Mouse (Mus musculus): ENCODE data around the gene Lbh. TPM values are rescaled to one million over a fixed set of nuclear protein-coding genes. Genes with fewer than 3 reads are reported as not detected.

The Lbh gene
- polyA plus RNA-seq, 1 experiment from 2014 or later: 6.5 TPM

GRCm38 (mm10) chr17:72895506-72895905 is 22.6 kb upstream of the Lbh start:
- H3K9ac ChIP-seq (ENCODE audit: low read length): no peak overlapping the region
- H3K27me3 ChIP-seq (replicated peaks; ENCODE audit: control insufficient read depth, insufficient read depth, low read length): no peaks in the 10 kb centered on the region
- H3K36me3 ChIP-seq (ENCODE audit: control insufficient read depth, insufficient read depth, low read length): no peaks in the 10 kb centered on the region
- no peak overlapping the region for H3K27ac ChIP-seq (ENCODE audit: low read depth)
- no peak overlapping the region for H3K4me2 ChIP-seq (ENCODE audit: low read length)
- H3K9me3 ChIP-seq (ENCODE audit: control insufficient read depth, low read length): no peaks in the 10 kb centered on the region
- no peaks in the 10 kb centered on the region; the same call in 1 of the 2 replicates for H3K4me1 ChIP-seq (replicated peaks; ENCODE audit: control insufficient read depth, insufficient read depth, low read length)
- no peak overlapping the region for H3K4me3 ChIP-seq (ENCODE audit: low read depth, low read length)
- WGBS: 94% methylated on average over 3 of the region's 3 CpGs
- ATAC-seq (replicated peaks; ENCODE audit: low FRiP score, low TSS enrichment, low read depth) (no peak), DNase-seq (ENCODE audit: low spot score) (no peak)

- Histone ChIP-seq H3K36me3 (ENCODE audit: control insufficient read depth, insufficient read depth, low read length) (no peaks in the 10 kb centered on the region), H3K4me3 (ENCODE audit: low read depth, low read length) (no peak overlapping the region), H3K9me3 (ENCODE audit: control insufficient read depth, low read length) (no peaks in the 10 kb centered on the region), H3K4me1 (replicated peaks; ENCODE audit: control insufficient read depth, insufficient read depth, low read length) (no peaks in the 10 kb centered on the region), H3K27me3 (replicated peaks; ENCODE audit: control insufficient read depth, insufficient read depth, low read length) (no peaks in the 10 kb centered on the region), H3K9ac (ENCODE audit: low read length) (no peak overlapping the region), H3K4me2 (ENCODE audit: low read length) (no peak overlapping the region), H3K27ac (ENCODE audit: low read depth) (no peak overlapping the region)
- ATAC-seq (replicated peaks; ENCODE audit: low FRiP score, low TSS enrichment, low read depth) (no peak), DNase-seq (ENCODE audit: low spot score) (no peak)
- WGBS: 72% methylated on average over 7 of the region's 7 CpGs
Observed at GRCm38 (mm10) chr17:72897076-72897475, 21.0 kb upstream of the Lbh start.

- no peak overlapping the region for H3K9ac ChIP-seq (ENCODE audit: low read length)
- H3K27ac ChIP-seq (ENCODE audit: low read depth): no peak overlapping the region
- H3K4me1 ChIP-seq (replicated peaks; ENCODE audit: control insufficient read depth, insufficient read depth, low read length): no peaks in the 10 kb centered on the region
- no peaks in the 10 kb centered on the region for H3K36me3 ChIP-seq (ENCODE audit: control insufficient read depth, insufficient read depth, low read length)
- H3K9me3 ChIP-seq (ENCODE audit: control insufficient read depth, low read length): no peaks in the 10 kb centered on the region
- H3K4me3 ChIP-seq (ENCODE audit: low read depth, low read length): no peak overlapping the region
- no peak overlapping the region for H3K4me2 ChIP-seq (ENCODE audit: low read length)
- H3K27me3 ChIP-seq (replicated peaks; ENCODE audit: control insufficient read depth, insufficient read depth, low read length): no peaks in the 10 kb centered on the region
- DNase-seq (ENCODE audit: low spot score): no peak
- 68% methylated on average over 5 of the region's 5 CpGs for WGBS
- ATAC-seq (replicated peaks; ENCODE audit: low FRiP score, low TSS enrichment, low read depth): no peak
Observed at GRCm38 (mm10) chr17:72897961-72898360, 20.1 kb upstream of the Lbh start.

- no peak for ATAC-seq (replicated peaks; ENCODE audit: low FRiP score, low TSS enrichment, low read depth)
- H3K27ac ChIP-seq (ENCODE audit: low read depth): no peak overlapping the region
- no peak for DNase-seq (ENCODE audit: low spot score)
- no peak overlapping the region for H3K4me3 ChIP-seq (ENCODE audit: low read depth, low read length)
- no peak overlapping the region for H3K9ac ChIP-seq (ENCODE audit: low read length)
- 73% methylated on average over 3 of the region's 3 CpGs for WGBS
- no peaks in the 10 kb centered on the region for H3K27me3 ChIP-seq (replicated peaks; ENCODE audit: control insufficient read depth, insufficient read depth, low read length)
- no peaks in the 10 kb centered on the region for H3K4me1 ChIP-seq (replicated peaks; ENCODE audit: control insufficient read depth, insufficient read depth, low read length)
- no peaks in the 10 kb centered on the region for H3K9me3 ChIP-seq (ENCODE audit: control insufficient read depth, low read length)
- no peaks in the 10 kb centered on the region for H3K36me3 ChIP-seq (ENCODE audit: control insufficient read depth, insufficient read depth, low read length)
- no peak overlapping the region for H3K4me2 ChIP-seq (ENCODE audit: low read length)
Observed at GRCm38 (mm10) chr17:72898775-72899174, 19.3 kb upstream of the Lbh start.

GRCm38 (mm10) chr17:72901021-72901420 is 17.1 kb upstream of the Lbh start:
- Histone ChIP-seq H3K27me3 (replicated peaks; ENCODE audit: control insufficient read depth, insufficient read depth, low read length) (no peaks in the 10 kb centered on the region), H3K9ac (ENCODE audit: low read length) (no peak overlapping the region), H3K9me3 (ENCODE audit: control insufficient read depth, low read length) (no peaks in the 10 kb centered on the region), H3K4me2 (ENCODE audit: low read length) (no peak overlapping the region), H3K4me3 (ENCODE audit: low read depth, low read length) (no peak overlapping the region), H3K36me3 (ENCODE audit: control insufficient read depth, insufficient read depth, low read length) (no peaks in the 10 kb centered on the region), H3K27ac (ENCODE audit: low read depth) (no peak overlapping the region), H3K4me1 (replicated peaks; ENCODE audit: control insufficient read depth, insufficient read depth, low read length) (no peaks in the 10 kb centered on the region)
- no peak for DNase-seq (ENCODE audit: low spot score)
- ATAC-seq (replicated peaks; ENCODE audit: low FRiP score, low TSS enrichment, low read depth): no peak
- 70% methylated on average over 6 of the region's 6 CpGs for whole genome bisulfite sequencing

GRCm38 (mm10) chr17:72901705-72902104 is 16.4 kb upstream of the Lbh start:
- Histone ChIP-seq H3K27ac (ENCODE audit: low read depth) (no peak overlapping the region), H3K36me3 (ENCODE audit: control insufficient read depth, insufficient read depth, low read length) (no peaks in the 10 kb centered on the region), H3K4me3 (ENCODE audit: low read depth, low read length) (no peak overlapping the region), H3K27me3 (replicated peaks; ENCODE audit: control insufficient read depth, insufficient read depth, low read length) (no peaks in the 10 kb centered on the region), H3K4me1 (replicated peaks; ENCODE audit: control insufficient read depth, insufficient read depth, low read length) (no peaks in the 10 kb centered on the region), H3K9me3 (ENCODE audit: control insufficient read depth, low read length) (no peaks in the 10 kb centered on the region), H3K4me2 (ENCODE audit: low read length) (no peak overlapping the region), H3K9ac (ENCODE audit: low read length) (no peak overlapping the region)
- 85% methylated on average over 4 of the region's 4 CpGs for WGBS
- no peak for DNase-seq (ENCODE audit: low spot score)
- no peak for ATAC-seq (replicated peaks; ENCODE audit: low FRiP score, low TSS enrichment, low read depth)

GRCm38 (mm10) chr17:72903321-72903720 is 14.8 kb upstream of the Lbh start:
- Histone ChIP-seq H3K4me1 (replicated peaks; ENCODE audit: control insufficient read depth, insufficient read depth, low read length) (no peaks in the 10 kb centered on the region), H3K9ac (ENCODE audit: low read length) (no peak overlapping the region), H3K9me3 (ENCODE audit: control insufficient read depth, low read length) (no peaks in the 10 kb centered on the region), H3K36me3 (ENCODE audit: control insufficient read depth, insufficient read depth, low read length) (no peaks in the 10 kb centered on the region), H3K4me3 (ENCODE audit: low read depth, low read length) (no peak overlapping the region), H3K4me2 (ENCODE audit: low read length) (no peak overlapping the region), H3K27ac (ENCODE audit: low read depth) (no peak overlapping the region), H3K27me3 (replicated peaks; ENCODE audit: control insufficient read depth, insufficient read depth, low read length) (no peaks in the 10 kb centered on the region)
- DNase-seq (ENCODE audit: low spot score) (peak; percentile 39), ATAC-seq (replicated peaks; ENCODE audit: low FRiP score, low TSS enrichment, low read depth) (no peak)
- 95% methylated on average over 5 of the region's 5 CpGs for WGBS

- H3K27me3 ChIP-seq (replicated peaks; ENCODE audit: control insufficient read depth, insufficient read depth, low read length): no peaks in the 10 kb centered on the region
- ATAC-seq (replicated peaks; ENCODE audit: low FRiP score, low TSS enrichment, low read depth) (peak; percentile 65; the same call in 1 of the 2 replicates), DNase-seq (ENCODE audit: low spot score) (no peak)
- no peaks in the 10 kb centered on the region for H3K36me3 ChIP-seq (ENCODE audit: control insufficient read depth, insufficient read depth, low read length)
- 55% methylated on average over 9 of the region's 9 CpGs for WGBS
- no peak overlapping the region for H3K4me2 ChIP-seq (ENCODE audit: low read length)
- H3K9ac ChIP-seq (ENCODE audit: low read length): no peak overlapping the region
- H3K4me3 ChIP-seq (ENCODE audit: low read depth, low read length): no peak overlapping the region
- no peak overlapping the region for H3K27ac ChIP-seq (ENCODE audit: low read depth)
- no peaks in the 10 kb centered on the region for H3K4me1 ChIP-seq (replicated peaks; ENCODE audit: control insufficient read depth, insufficient read depth, low read length)
- no peaks in the 10 kb centered on the region for H3K9me3 ChIP-seq (ENCODE audit: control insufficient read depth, low read length)
Observed at GRCm38 (mm10) chr17:72903921-72904421, 14.1 kb upstream of the Lbh start.

GRCm38 (mm10) chr17:72904873-72905272 is 13.2 kb upstream of the Lbh start:
- Histone ChIP-seq H3K4me2 (ENCODE audit: low read length) (no peak overlapping the region), H3K4me3 (ENCODE audit: low read depth, low read length) (no peak overlapping the region), H3K27me3 (replicated peaks; ENCODE audit: control insufficient read depth, insufficient read depth, low read length) (no peaks in the 10 kb centered on the region), H3K9ac (ENCODE audit: low read length) (no peak overlapping the region), H3K36me3 (ENCODE audit: control insufficient read depth, insufficient read depth, low read length) (no peaks in the 10 kb centered on the region), H3K9me3 (ENCODE audit: control insufficient read depth, low read length) (no peaks in the 10 kb centered on the region), H3K4me1 (replicated peaks; ENCODE audit: control insufficient read depth, insufficient read depth, low read length) (no peaks in the 10 kb centered on the region), H3K27ac (ENCODE audit: low read depth) (no peak overlapping the region)
- DNase-seq (ENCODE audit: low spot score) (no peak), ATAC-seq (replicated peaks; ENCODE audit: low FRiP score, low TSS enrichment, low read depth) (no peak)
- 86% methylated on average over 7 of the region's 7 CpGs for WGBS

Measured in intestine, embryonic 14.5 days (tissue).